Mouse (Mus musculus) olfactory bulb, adult 2 months (tissue): Measurements from ENCODE around the gene Nr5a2.

Experiments
- CTCF ChIP-seq: fragments of 200-500 bp; IDR thresholded peaks from 2 replicates; pipeline ENCODE4 v1.5.1; 2012; ENCODE audit warnings: low read depth, mild to moderate bottlenecking, low read length, moderate library complexity; ENCODE audit not compliant: insufficient read depth
- POLR2A ChIP-seq: fragments of 200-500 bp; IDR thresholded peaks from 2 replicates; pipeline ENCODE4 v1.6.1; 2012; ENCODE audit warnings: mild to moderate bottlenecking, low read depth, low read length, moderate library complexity; ENCODE audit not compliant: insufficient read depth

GRCm38 (mm10) chr1:136888704-136889103, 71.5 kb downstream of the Nr5a2 start:
- no peak for TF ChIP-seq CTCF
- no peak for TF ChIP-seq POLR2A
